Mouse (Mus musculus) heart, embryonic 13.5 days (tissue): ENCODE results near the gene Psma7. TPM values are rescaled to one million over a fixed set of nuclear protein-coding genes. Genes with fewer than 3 reads are reported as not detected.

Experiments
- ATAC-seq: fragments of 200-750 bp; cut with Nextera tagmentation; 2 replicates; pipeline ENCODE4 v1.8.0; 2017; ENCODE audit warnings: moderate TSS enrichment; ENCODE audit not compliant: insufficient number of reproducible peaks, low FRiP score, low TSS enrichment; ENCODE audit errors: extremely low read depth
- H3K27ac ChIP-seq: fragments of 300-500 bp; sonication (generic); replicated peaks from 2 replicates; pipeline ENCODE4 v1.5.1; 2015; ENCODE audit warnings: moderate library complexity, mild to moderate bottlenecking, inconsistent platforms
- H3K27me3 ChIP-seq: fragments of 300-500 bp; sonication (generic); replicated peaks from 2 replicates; pipeline ENCODE4 v1.6.1; 2015; ENCODE audit warnings: mild to moderate bottlenecking, inconsistent platforms
- H3K36me3 ChIP-seq: fragments of 300-500 bp; sonication (generic); 2 replicates; pipeline ENCODE4 v1.6.1; 2015; ENCODE audit warnings: mild to moderate bottlenecking, inconsistent platforms
- H3K4me1 ChIP-seq: fragments of 300-500 bp; sonication (generic); 2 replicates; pipeline ENCODE4 v1.6.1; 2015; ENCODE audit warnings: inconsistent platforms
- H3K4me2 ChIP-seq: fragments of 300-500 bp; sonication (generic); 2 replicates; pipeline ENCODE4 v1.6.1; 2015; ENCODE audit warnings: inconsistent platforms, mild to moderate bottlenecking, moderate library complexity
- H3K4me3 ChIP-seq: fragments of 300-500 bp; sonication (generic); 2 replicates; pipeline ENCODE4 v1.5.1; 2015; ENCODE audit warnings: moderate library complexity, mild to moderate bottlenecking, inconsistent platforms
- H3K9ac ChIP-seq: fragments of 300-500 bp; sonication (generic); 2 replicates; pipeline ENCODE4 v1.6.1; 2015; ENCODE audit warnings: inconsistent platforms, mild to moderate bottlenecking, moderate library complexity
- H3K9me3 ChIP-seq: fragments of 300-500 bp; sonication (generic); 2 replicates; pipeline ENCODE4 v1.6.1; 2016; ENCODE audit warnings: inconsistent platforms
- WGBS: fragments of 180-500 bp; shearing (Covaris S2); methylation state at CpG from one replicate; pipeline ENCODE4 v1.1.7; 2015; ENCODE audit warnings: mixed read lengths; 5-methylcytosine and 5-hydroxymethylcytosine counted together
- polyA plus RNA-seq: library from polyadenylated mRNA; unstranded; fragments of >200 nt; fragmentation: Nextera tagmentation; extraction: Ambion mirVana; gene quantifications from 2 replicates; pipeline ENCODE4 v1.2.1, GENCODE M21; 2015

The Psma7 gene
- polyA plus RNA-seq, 1 experiment from 2014 or later, result 382 TPM

- Histone ChIP-seq H3K9me3 (no peaks in the 10 kb centered on the region), H3K27ac (no peak overlapping the region), H3K9ac (no peak overlapping the region), H3K4me1 (no peaks in the 10 kb centered on the region), H3K36me3 (no peaks in the 10 kb centered on the region), H3K4me2 (no peak overlapping the region), H3K4me3 (no peak overlapping the region), H3K27me3 (no peaks in the 10 kb centered on the region)
- WGBS, result 64% methylated on average over 4 of the region's 4 CpGs
- ATAC-seq, result no peak
Measured at GRCm38 (mm10) chr2:179998431-179998830, 43.8 kb downstream of the Psma7 start.

- Histone ChIP-seq H3K9ac (no peak overlapping the region), H3K4me3 (no peak overlapping the region), H3K4me1 (peaks cover 5% of the 10 kb centered on the region), H3K36me3 (no peaks in the 10 kb centered on the region), H3K9me3 (no peaks in the 10 kb centered on the region), H3K27ac (no peak overlapping the region), H3K4me2 (no peak overlapping the region), H3K27me3 (no peaks in the 10 kb centered on the region)
- no peak for ATAC-seq
- WGBS, result 84% methylated on average over 5 of the region's 5 CpGs
Measured at GRCm38 (mm10) chr2:179993071-179993470, 49.2 kb downstream of the Psma7 start.

- Histone ChIP-seq H3K27ac (no peak overlapping the region), H3K4me1 (peaks cover 31% of the 10 kb centered on the region), H3K4me3 (no peak overlapping the region), H3K36me3 (no peaks in the 10 kb centered on the region), H3K4me2 (no peak overlapping the region), H3K9me3 (no peaks in the 10 kb centered on the region), H3K27me3 (peaks cover 8% of the 10 kb centered on the region; the same call in 1 of the 2 replicates), H3K9ac (no peak overlapping the region)
- WGBS, result 80% methylated on average over 1 of the region's 1 CpGs
- ATAC-seq, result no peak
Measured at GRCm38 (mm10) chr2:179989098-179989497, 53.1 kb downstream of the Psma7 start.

- no peaks in the 10 kb centered on the region for H3K9me3 ChIP-seq
- ATAC-seq, result no peak
- no peak overlapping the region for H3K9ac ChIP-seq
- H3K4me1 ChIP-seq, result peaks cover 38% of the 10 kb centered on the region
- peaks cover 8% of the 10 kb centered on the region; the same call in 1 of the 2 replicates for H3K27me3 ChIP-seq
- no peak overlapping the region for H3K4me3 ChIP-seq
- no peak overlapping the region for H3K27ac ChIP-seq
- H3K36me3 ChIP-seq, result no peaks in the 10 kb centered on the region
- WGBS, result 65% methylated on average over 10 of the region's 10 CpGs
- H3K4me2 ChIP-seq, result no peak overlapping the region
Measured at GRCm38 (mm10) chr2:179986437-179987022, 55.7 kb downstream of the Psma7 start.

Other genes starting within 250 kb of the Psma7 start
- 1.7 and 1.9 TPM in 2 replicates for gene Taf4, start 65.8 kb downstream of the Psma7 start, polyA plus RNA-seq
- gene Lsm14b, start 17.4 kb downstream of the Psma7 start, polyA plus RNA-seq, result 4.8 and 5.3 TPM in 2 replicates
- 2.5 and 3.0 TPM in 2 replicates for gene Ss18l1, start 76 bp upstream of the Psma7 start, polyA plus RNA-seq
- gene Mtg2, start 28.2 kb upstream of the Psma7 start, polyA plus RNA-seq, result 23.9 and 24.8 TPM in 2 replicates
- not detected in 2 replicates for gene Hrh3, start 62.1 kb upstream of the Psma7 start, polyA plus RNA-seq
- gene Osbpl2, start 76.9 kb upstream of the Psma7 start, polyA plus RNA-seq, result 34.1 and 37.8 TPM in 2 replicates
- gene Adrm1, start 129.1 kb upstream of the Psma7 start, polyA plus RNA-seq, result 150 and 155 TPM in 2 replicates
- 21.6 and 22.5 TPM in 2 replicates for gene Lama5, start 183.4 kb upstream of the Psma7 start, polyA plus RNA-seq
- gene Rps21, start 214.9 kb upstream of the Psma7 start, polyA plus RNA-seq, result 332 and 351 TPM in 2 replicates
- gene Cables2, start 231.1 kb upstream of the Psma7 start, polyA plus RNA-seq, result 9.0 and 9.3 TPM in 2 replicates
- 0.05 and 0.08 TPM in 2 replicates for gene Rbbp8nl, start 247.4 kb upstream of the Psma7 start, polyA plus RNA-seq